Mouse (Mus musculus): ENCODE data around the gene Ptprg.

DNA sequence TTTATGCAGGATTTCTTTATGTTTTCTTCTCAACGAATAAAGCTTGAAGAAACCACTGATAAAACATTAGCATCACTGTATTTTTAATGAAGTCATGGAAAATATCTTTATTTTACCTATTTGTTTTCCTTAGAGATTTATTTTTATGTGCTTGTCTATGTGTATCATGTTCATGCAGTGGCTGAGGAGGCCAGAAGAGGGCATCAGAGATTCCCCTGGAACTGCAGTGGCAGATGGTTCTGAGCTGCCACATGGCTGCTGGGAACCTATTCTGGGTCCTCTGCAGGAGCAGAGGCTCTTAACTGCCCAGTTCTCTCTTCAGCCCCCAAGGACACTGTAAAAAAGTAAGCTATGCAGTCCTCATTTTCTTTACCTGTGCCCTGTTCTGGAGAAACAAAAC is 26.6 kb downstream of the Ptprg start:
- TF ChIP-seq CTCF (conservative IDR thresholded peaks at IDR 0.05; ENCODE audit: low read length): peak; percentile 25; the same call in 1 of the 2 replicates
- no peak for TF ChIP-seq POU5F1 (IDR thresholded peaks at IDR 0.05; ENCODE audit: borderline replicate concordance, low read length)

Measured in E14TG2a.4 (cell line).